Mouse (Mus musculus): ENCODE measurements at regions not wholly inside any gene's neighbourhood (a gene's known extent, or its start where the extent isn't known, plus 50 kb on each side); places are given as distances from the start of the nearest gene placed in this dataset.
"Not testable (repeated sequence)": the region's sequence is repeated elsewhere in the genome, so short reads cannot be mapped to it uniquely, and the experiment has no call there.

GRCm38 (mm10) chr10:46778729-46779128 lies 1201.1 kb downstream of the Hace1 start:
- TF ChIP-seq NANOG (IDR thresholded peaks at IDR 0.05; ENCODE audit: borderline replicate concordance, low read length), result no peak
- no peak for TF ChIP-seq POU5F1 (IDR thresholded peaks at IDR 0.05; ENCODE audit: borderline replicate concordance, low read length)
- H3K4me1 ChIP-seq (replicated peaks; ENCODE audit: low read depth, low read length), result peaks cover 3% of the 10 kb centered on the region

GRCm38 (mm10) chr10:46785723-46786122 lies 1208.1 kb downstream of the Hace1 start:
- not testable (repeated sequence) for H3K36me3 ChIP-seq (ENCODE audit: insufficient read depth, low read length); H3K27me3 ChIP-seq (ENCODE audit: insufficient read depth, low read length); H3K4me1 ChIP-seq (replicated peaks; ENCODE audit: low read depth, low read length); H3K4me3 ChIP-seq (replicated peaks; ENCODE audit: low read length)
- peaks cover 27% of the 10 kb centered on the region for H3K9me3 ChIP-seq (ENCODE audit: low read length)

More at GRCm38 (mm10) chr10:46778729-46779128, 1201.1 kb downstream of the Hace1 start:
- Histone ChIP-seq H3K4me3 (replicated peaks; ENCODE audit: low read length) (no peak overlapping the region), H3K9me3 (ENCODE audit: low read length) (no peaks in the 10 kb centered on the region), H3K27me3 (ENCODE audit: insufficient read depth, low read length) (no peaks in the 10 kb centered on the region), H3K36me3 (ENCODE audit: insufficient read depth, low read length) (no peaks in the 10 kb centered on the region)

- peak; percentile 40; the same call in 1 of the 2 replicates for TF ChIP-seq NANOG (IDR thresholded peaks at IDR 0.05; ENCODE audit: borderline replicate concordance, low read length)
- no peak for TF ChIP-seq CTCF (conservative IDR thresholded peaks at IDR 0.05; ENCODE audit: low read length)
- no peak for TF ChIP-seq POU5F1 (IDR thresholded peaks at IDR 0.05; ENCODE audit: borderline replicate concordance, low read length)
- H3K4me1 ChIP-seq (replicated peaks; ENCODE audit: low read depth, low read length), result peaks cover 48% of the 10 kb centered on the region
- no peaks in the 10 kb centered on the region for H3K36me3 ChIP-seq (ENCODE audit: insufficient read depth, low read length)
- H3K9me3 ChIP-seq (ENCODE audit: low read length), result no peaks in the 10 kb centered on the region
- no peaks in the 10 kb centered on the region for H3K27me3 ChIP-seq (ENCODE audit: insufficient read depth, low read length)
- H3K4me3 ChIP-seq (replicated peaks; ENCODE audit: low read length), result peak overlapping the region; percentile 55
These were observed 1236.6 kb downstream of the Hace1 start for GRCm38 (mm10) chr10:46814271-46814670.

- TF ChIP-seq NANOG (IDR thresholded peaks at IDR 0.05; ENCODE audit: borderline replicate concordance, low read length), result peak; percentile 88
- TF ChIP-seq CTCF (conservative IDR thresholded peaks at IDR 0.05; ENCODE audit: low read length), result no peak
- TF ChIP-seq POU5F1 (IDR thresholded peaks at IDR 0.05; ENCODE audit: borderline replicate concordance, low read length), result no peak
- H3K4me3 ChIP-seq (replicated peaks; ENCODE audit: low read length), result peak overlapping the region; percentile 70
- H3K27me3 ChIP-seq (ENCODE audit: insufficient read depth, low read length), result no peaks in the 10 kb centered on the region
- H3K4me1 ChIP-seq (replicated peaks; ENCODE audit: low read depth, low read length), result peaks cover 61% of the 10 kb centered on the region
- H3K9me3 ChIP-seq (ENCODE audit: low read length), result no peaks in the 10 kb centered on the region
- H3K36me3 ChIP-seq (ENCODE audit: insufficient read depth, low read length), result peaks cover 15% of the 10 kb centered on the region
These were observed 1241.5 kb downstream of the Hace1 start for GRCm38 (mm10) chr10:46819133-46819532.

- no peaks in the 10 kb centered on the region for H3K9me3 ChIP-seq (ENCODE audit: low read length)
- TF ChIP-seq NANOG (IDR thresholded peaks at IDR 0.05; ENCODE audit: borderline replicate concordance, low read length) (no peak), POU5F1 (IDR thresholded peaks at IDR 0.05; ENCODE audit: borderline replicate concordance, low read length) (no peak), CTCF (conservative IDR thresholded peaks at IDR 0.05; ENCODE audit: low read length) (no peak)
- H3K4me1 ChIP-seq (replicated peaks; ENCODE audit: low read depth, low read length), result peaks cover 53% of the 10 kb centered on the region
- peaks cover 15% of the 10 kb centered on the region for H3K36me3 ChIP-seq (ENCODE audit: insufficient read depth, low read length)
- H3K27me3 ChIP-seq (ENCODE audit: insufficient read depth, low read length), result no peaks in the 10 kb centered on the region
- H3K4me3 ChIP-seq (replicated peaks; ENCODE audit: low read length), result peak overlapping the region; percentile 70
These were observed 1242.3 kb downstream of the Hace1 start for GRCm38 (mm10) chr10:46819965-46820364.

- Histone ChIP-seq H3K36me3 (ENCODE audit: insufficient read depth, low read length) (peaks cover 15% of the 10 kb centered on the region), H3K27me3 (ENCODE audit: insufficient read depth, low read length) (no peaks in the 10 kb centered on the region), H3K4me1 (replicated peaks; ENCODE audit: low read depth, low read length) (peaks cover 56% of the 10 kb centered on the region), H3K4me3 (replicated peaks; ENCODE audit: low read length) (no peak overlapping the region), H3K9me3 (ENCODE audit: low read length) (no peaks in the 10 kb centered on the region)
- TF ChIP-seq NANOG (IDR thresholded peaks at IDR 0.05; ENCODE audit: borderline replicate concordance, low read length) (no peak), POU5F1 (IDR thresholded peaks at IDR 0.05; ENCODE audit: borderline replicate concordance, low read length) (no peak), CTCF (conservative IDR thresholded peaks at IDR 0.05; ENCODE audit: low read length) (no peak)
These were observed 1246.2 kb downstream of the Hace1 start for GRCm38 (mm10) chr10:46823837-46824236.

- H3K27me3 ChIP-seq (ENCODE audit: insufficient read depth, low read length), result no peaks in the 10 kb centered on the region
- peaks cover 9% of the 10 kb centered on the region for H3K36me3 ChIP-seq (ENCODE audit: insufficient read depth, low read length)
- no peak for TF ChIP-seq POU5F1 (IDR thresholded peaks at IDR 0.05; ENCODE audit: borderline replicate concordance, low read length)
- TF ChIP-seq CTCF (conservative IDR thresholded peaks at IDR 0.05; ENCODE audit: low read length), result no peak
- TF ChIP-seq NANOG (IDR thresholded peaks at IDR 0.05; ENCODE audit: borderline replicate concordance, low read length), result no peak
- H3K9me3 ChIP-seq (ENCODE audit: low read length), result no peaks in the 10 kb centered on the region
- H3K4me1 ChIP-seq (replicated peaks; ENCODE audit: low read depth, low read length), result peaks cover 44% of the 10 kb centered on the region
- no peak overlapping the region for H3K4me3 ChIP-seq (replicated peaks; ENCODE audit: low read length)
These were observed 1248.4 kb downstream of the Hace1 start for GRCm38 (mm10) chr10:46826012-46826411.

GRCm38 (mm10) chr10:46826639-46827038 lies 1249.0 kb downstream of the Hace1 start:
- Histone ChIP-seq H3K4me3 (replicated peaks; ENCODE audit: low read length) (no peak overlapping the region), H3K4me1 (replicated peaks; ENCODE audit: low read depth, low read length) (peaks cover 38% of the 10 kb centered on the region), H3K9me3 (ENCODE audit: low read length) (no peaks in the 10 kb centered on the region), H3K27me3 (ENCODE audit: insufficient read depth, low read length) (no peaks in the 10 kb centered on the region), H3K36me3 (ENCODE audit: insufficient read depth, low read length) (peaks cover 3% of the 10 kb centered on the region)
- TF ChIP-seq NANOG (IDR thresholded peaks at IDR 0.05; ENCODE audit: borderline replicate concordance, low read length) (no peak), POU5F1 (IDR thresholded peaks at IDR 0.05; ENCODE audit: borderline replicate concordance, low read length) (no peak)

- peaks cover 37% of the 10 kb centered on the region for H3K4me1 ChIP-seq (replicated peaks; ENCODE audit: low read depth, low read length)
- H3K36me3 ChIP-seq (ENCODE audit: insufficient read depth, low read length), result no peaks in the 10 kb centered on the region
- no peak overlapping the region for H3K4me3 ChIP-seq (replicated peaks; ENCODE audit: low read length)
- TF ChIP-seq CTCF (conservative IDR thresholded peaks at IDR 0.05; ENCODE audit: low read length), result peak; percentile 39
- TF ChIP-seq POU5F1 (IDR thresholded peaks at IDR 0.05; ENCODE audit: borderline replicate concordance, low read length), result no peak
- TF ChIP-seq NANOG (IDR thresholded peaks at IDR 0.05; ENCODE audit: borderline replicate concordance, low read length), result no peak
- H3K9me3 ChIP-seq (ENCODE audit: low read length), result no peaks in the 10 kb centered on the region
- no peaks in the 10 kb centered on the region for H3K27me3 ChIP-seq (ENCODE audit: insufficient read depth, low read length)
These were observed 1249.6 kb downstream of the Hace1 start for GRCm38 (mm10) chr10:46827109-46827812.

Measured in E14TG2a.4 (cell line).